Mouse (Mus musculus) CD4-positive, CD25-positive, alpha-beta regulatory T cell, adult 2 months (primary cell): ENCODE data around the gene Lipm.

Experiments
- DNase-seq: peaks from one replicate; pipeline ENCODE4 v3.0.0-alpha.2; 2012; ENCODE audit warnings: low read depth, low spot score

Lipm gene

GRCm38 (mm10) chr19:34165891-34166290 lies 65.2 kb downstream of the Lipm start, which contains the start of gene Ankrd22:
Gene Ankrd22, minus strand, starts transcription at chr19:34166053.
- no peak for DNase-seq

- DNase-seq: no peak
Measured at GRCm38 (mm10) chr19:34166386-34166785, 65.7 kb downstream of the Lipm start.

- peak; percentile 51 for DNase-seq
Measured at GRCm38 (mm10) chr19:34167896-34168661, 67.3 kb downstream of the Lipm start.

- DNase-seq: no peak
Measured at GRCm38 (mm10) chr19:34169121-34169520, 68.4 kb downstream of the Lipm start.

GRCm38 (mm10) chr19:34171167-34171566 lies 70.4 kb downstream of the Lipm start:
- DNase-seq: no peak
